Mouse (Mus musculus) neural tube, embryonic 12.5 days (tissue): ENCODE measurements around the gene Sdc4. TPM values are rescaled to one million over a fixed set of nuclear protein-coding genes. Genes with fewer than 3 reads are reported as not detected.

Experiments used
- ATAC-seq: fragments of 200-750 bp; cut with Nextera tagmentation; 2 replicates; pipeline ENCODE4 v1.8.0; 2017; ENCODE audit warnings: low read depth, mild to moderate bottlenecking, moderate TSS enrichment, moderate library complexity; ENCODE audit not compliant: low FRiP score
- H3K27ac ChIP-seq: fragments of 300-500 bp; sonication (generic); 2 replicates; pipeline ENCODE4 v1.5.1; 2016
- H3K27me3 ChIP-seq: fragments of 300-500 bp; sonication (generic); replicated peaks from 2 replicates; pipeline ENCODE4 v1.6.1; 2016; ENCODE audit warnings: mild to moderate bottlenecking
- H3K36me3 ChIP-seq: fragments of 300-500 bp; sonication (generic); 2 replicates; pipeline ENCODE4 v1.6.1; 2016; ENCODE audit warnings: mild to moderate bottlenecking
- H3K4me1 ChIP-seq: fragments of 300-500 bp; sonication (generic); 2 replicates; pipeline ENCODE4 v1.6.1; 2016
- H3K4me2 ChIP-seq: fragments of 300-500 bp; sonication (generic); replicated peaks from 2 replicates; pipeline ENCODE4 v1.6.1; 2016; ENCODE audit warnings: mild to moderate bottlenecking
- H3K4me3 ChIP-seq: fragments of 300-500 bp; sonication (generic); 2 replicates; pipeline ENCODE4 v1.5.1; 2016
- H3K9ac ChIP-seq: fragments of 300-500 bp; sonication (generic); 2 replicates; pipeline ENCODE4 v1.6.1; 2016; ENCODE audit warnings: mild to moderate bottlenecking
- H3K9me3 ChIP-seq: fragments of 300-500 bp; sonication (generic); 2 replicates; pipeline ENCODE4 v1.6.1; 2016; ENCODE audit warnings: mild to moderate bottlenecking
- WGBS: fragments of 180-500 bp; shearing (Covaris S2); methylation state at CpG from one replicate; pipeline ENCODE4 v1.1.7; 2016; 5-methylcytosine and 5-hydroxymethylcytosine counted together
- polyA plus RNA-seq: library from polyadenylated mRNA; unstranded; fragments of >200 nt; fragmentation: Nextera tagmentation; extraction: Ambion mirVana; gene quantifications from 2 replicates; pipeline ENCODE4 v1.2.1, GENCODE M21; 2016

Sdc4 gene
- 9.7 and 11.7 TPM in 2 replicates for polyA plus RNA-seq

DNA sequence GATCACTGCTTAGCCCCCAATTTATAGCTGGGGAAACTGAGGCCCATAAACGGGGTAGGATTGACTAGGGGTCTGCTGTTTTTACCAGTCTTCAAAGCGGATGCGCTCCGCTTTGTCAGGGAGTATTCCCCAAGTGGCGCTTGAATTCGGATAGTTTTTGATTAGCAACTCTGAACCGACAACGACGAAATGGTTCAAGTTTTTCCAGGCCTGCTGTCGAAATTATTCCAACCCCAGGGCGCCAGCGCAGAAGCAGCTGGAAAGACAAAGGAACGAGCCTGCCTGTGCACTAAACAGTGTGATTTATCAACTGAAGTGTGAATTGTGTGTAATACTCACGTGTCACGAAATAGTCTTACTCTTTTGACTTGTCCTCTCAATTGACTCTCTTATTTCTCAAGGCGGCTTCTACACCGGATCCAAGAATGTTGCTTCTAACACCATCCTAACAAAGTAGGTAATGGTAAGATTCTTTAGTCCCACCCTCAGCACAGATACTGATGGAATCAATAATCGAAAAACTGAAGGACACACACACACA lies at the start of gene Sdc4:
Sdc4 (minus strand) TSS at position 428 of the 541 bp plus-strand sequence.
- Histone ChIP-seq H3K4me3 (peak within 1 kb of the TSS; percentile 48), H3K9ac (peak within 1 kb of the TSS; percentile 59), H3K4me1 (peaks cover 19% of the 10 kb centered on the region), H3K27me3 (peaks cover 17% of the 10 kb centered on the region), H3K4me2 (peak within 1 kb of the TSS; percentile 92), H3K36me3 (no peaks in the 10 kb centered on the region), H3K27ac (no peak within 1 kb of the TSS), H3K9me3 (no peaks in the 10 kb centered on the region)
- WGBS, result 4% methylated on average over 18 of the region's 18 CpGs
- peak; percentile 23; the same call in 1 of the 2 replicates for ATAC-seq

DNA sequence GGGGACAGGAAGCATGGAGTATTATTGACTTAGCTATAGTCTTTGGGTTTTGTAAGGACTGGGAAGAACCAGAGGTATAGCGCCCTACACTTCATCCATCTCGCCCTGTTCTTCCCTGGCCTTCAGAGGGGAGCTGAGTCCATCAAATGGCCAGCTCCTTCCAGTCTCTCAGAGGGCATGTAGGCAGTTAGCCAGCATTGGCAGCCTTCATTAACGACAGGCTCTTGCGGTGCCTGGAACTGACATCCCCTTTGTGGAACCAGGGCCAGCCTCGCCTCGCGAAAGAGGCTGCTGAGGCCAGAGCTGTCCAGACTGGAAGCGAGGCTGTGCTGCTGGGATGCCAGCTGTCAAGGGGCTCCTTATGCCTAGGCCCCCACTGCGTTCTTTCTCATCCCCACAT lies 44.1 kb upstream of the Sdc4 start:
- Histone ChIP-seq H3K27me3 (peaks cover 36% of the 10 kb centered on the region), H3K9ac (no peak overlapping the region), H3K36me3 (peaks cover 7% of the 10 kb centered on the region), H3K4me2 (no peak overlapping the region), H3K27ac (no peak overlapping the region), H3K4me3 (no peak overlapping the region), H3K4me1 (peaks cover 15% of the 10 kb centered on the region), H3K9me3 (no peaks in the 10 kb centered on the region)
- ATAC-seq, result no peak
- WGBS, result 60% methylated on average over 9 of the region's 9 CpGs

DNA sequence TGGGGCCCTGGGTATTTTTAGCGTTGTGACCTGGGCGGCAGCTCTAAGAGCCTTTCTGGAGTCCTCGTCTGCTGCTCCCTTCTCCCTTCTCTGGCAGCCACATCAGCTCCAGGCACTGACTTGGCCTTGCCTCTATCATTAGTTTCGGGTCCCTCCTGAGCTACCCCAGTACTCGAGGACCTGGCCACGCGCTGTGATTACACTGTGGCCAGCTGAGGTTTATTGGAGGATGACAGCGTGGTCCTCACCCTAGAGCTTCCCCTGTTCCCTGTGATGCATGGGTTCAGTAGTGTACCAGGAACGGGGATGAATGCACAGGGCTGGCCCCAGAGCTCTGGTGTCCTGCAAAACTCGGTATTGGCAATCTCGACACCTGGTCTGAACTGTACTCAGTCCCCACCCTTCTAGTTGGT lies 43.4 kb upstream of the Sdc4 start:
- 13% methylated on average over 11 of the region's 11 CpGs for WGBS
- no peaks in the 10 kb centered on the region for H3K9me3 ChIP-seq
- H3K4me1 ChIP-seq, result peaks cover 15% of the 10 kb centered on the region
- peaks cover 36% of the 10 kb centered on the region for H3K27me3 ChIP-seq
- ATAC-seq, result no peak
- peak overlapping the region; percentile 68 for H3K4me3 ChIP-seq
- H3K27ac ChIP-seq, result no peak overlapping the region
- H3K9ac ChIP-seq, result peak overlapping the region; percentile 75
- H3K36me3 ChIP-seq, result peaks cover 7% of the 10 kb centered on the region
- peak overlapping the region; percentile 99 for H3K4me2 ChIP-seq

DNA sequence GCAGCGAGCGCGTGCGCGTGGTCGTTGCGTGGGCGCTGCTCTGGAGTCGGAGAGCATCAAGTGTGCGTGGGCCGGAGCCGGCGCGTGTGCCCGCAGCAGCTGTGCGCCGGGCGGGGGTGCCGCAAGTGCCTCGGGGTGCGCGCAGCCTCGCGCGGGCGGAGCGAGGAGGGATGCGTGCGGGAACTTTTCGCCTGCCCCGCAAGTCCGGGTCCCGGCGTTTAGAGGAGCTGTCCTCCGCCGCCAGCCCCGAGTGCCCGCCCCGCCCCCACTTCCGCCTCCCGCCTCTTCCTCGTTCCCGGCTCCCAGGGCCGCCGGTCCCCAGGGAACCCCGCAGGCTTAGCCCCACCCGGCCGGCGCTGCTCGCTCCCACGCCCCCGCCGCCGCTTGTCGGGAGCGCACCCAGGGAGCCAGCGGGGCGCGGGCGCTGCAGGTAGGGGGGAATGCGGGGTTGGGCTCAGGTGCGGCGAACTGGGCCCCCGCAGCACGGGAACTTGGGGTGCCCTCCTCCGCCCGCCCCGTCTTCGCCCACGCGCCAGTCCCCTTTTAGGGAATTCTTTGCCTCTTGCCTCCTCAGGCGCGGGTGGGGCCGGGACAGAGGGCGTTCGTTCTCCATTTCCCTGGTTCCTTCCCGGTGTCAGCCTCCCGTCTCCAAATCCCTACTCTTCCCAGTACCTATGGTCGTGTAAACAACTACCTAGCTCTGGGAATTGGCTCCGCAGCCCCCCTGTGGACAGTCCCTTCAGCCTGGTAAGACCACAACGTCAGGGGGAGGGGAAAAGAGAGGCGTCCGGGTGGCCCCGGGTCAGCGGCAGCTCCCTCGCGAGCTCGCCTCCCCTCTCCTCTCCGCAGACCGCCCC lies 42.8 kb upstream of the Sdc4 start:
- H3K27me3 ChIP-seq, result peaks cover 36% of the 10 kb centered on the region
- H3K27ac ChIP-seq, result no peak overlapping the region
- H3K4me3 ChIP-seq, result peak overlapping the region; percentile 68
- peak overlapping the region; percentile 99 for H3K4me2 ChIP-seq
- H3K4me1 ChIP-seq, result peaks cover 15% of the 10 kb centered on the region
- peaks cover 7% of the 10 kb centered on the region for H3K36me3 ChIP-seq
- under 1% methylated on average over 90 of the region's 90 CpGs for WGBS
- H3K9me3 ChIP-seq, result no peaks in the 10 kb centered on the region
- ATAC-seq, result peak; percentile 58
- peak overlapping the region; percentile 75 for H3K9ac ChIP-seq

DNA sequence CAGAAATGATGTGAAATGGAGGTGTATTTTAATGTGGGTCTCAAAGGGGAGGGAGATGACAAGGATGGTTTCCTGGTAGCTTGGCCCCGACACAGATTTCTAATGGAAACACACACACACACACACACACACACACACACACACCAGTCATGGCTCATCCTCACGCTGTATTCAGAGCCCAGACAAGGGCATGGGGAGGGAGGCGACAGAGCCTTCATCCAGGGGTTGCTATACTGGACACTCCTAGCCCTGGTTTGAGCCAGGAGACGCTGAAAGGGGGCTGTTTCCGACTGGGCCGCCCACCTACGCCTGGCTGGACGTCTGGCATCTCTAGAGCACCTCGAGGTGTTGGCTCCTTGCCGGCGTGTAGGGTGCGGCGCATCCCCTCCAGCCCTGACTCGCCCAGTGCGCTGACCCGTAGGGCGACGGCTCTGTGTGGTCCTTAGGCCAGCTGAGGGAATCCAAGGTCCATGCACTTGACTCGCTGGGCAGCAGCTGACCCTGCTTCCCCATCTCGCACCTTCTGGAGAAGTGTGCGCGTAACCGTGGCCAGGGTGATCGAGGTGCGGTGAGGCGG lies 42.1 kb upstream of the Sdc4 start, which contains the start of gene Dbndd2:
Dbndd2 (plus strand) TSS at position 426 of the 577 bp plus-strand sequence.
- peak; percentile 61 for ATAC-seq
- peaks cover 7% of the 10 kb centered on the region for H3K36me3 ChIP-seq
- peak within 1 kb of the TSS; percentile 99 for H3K4me2 ChIP-seq
- peak within 1 kb of the TSS; percentile 68 for H3K4me3 ChIP-seq
- H3K9ac ChIP-seq, result peak within 1 kb of the TSS; percentile 75
- no peaks in the 10 kb centered on the region for H3K9me3 ChIP-seq
- peaks cover 15% of the 10 kb centered on the region for H3K4me1 ChIP-seq
- peaks cover 36% of the 10 kb centered on the region for H3K27me3 ChIP-seq
- WGBS, result 1% methylated on average over 26 of the region's 26 CpGs
- H3K27ac ChIP-seq, result no peak within 1 kb of the TSS

DNA sequence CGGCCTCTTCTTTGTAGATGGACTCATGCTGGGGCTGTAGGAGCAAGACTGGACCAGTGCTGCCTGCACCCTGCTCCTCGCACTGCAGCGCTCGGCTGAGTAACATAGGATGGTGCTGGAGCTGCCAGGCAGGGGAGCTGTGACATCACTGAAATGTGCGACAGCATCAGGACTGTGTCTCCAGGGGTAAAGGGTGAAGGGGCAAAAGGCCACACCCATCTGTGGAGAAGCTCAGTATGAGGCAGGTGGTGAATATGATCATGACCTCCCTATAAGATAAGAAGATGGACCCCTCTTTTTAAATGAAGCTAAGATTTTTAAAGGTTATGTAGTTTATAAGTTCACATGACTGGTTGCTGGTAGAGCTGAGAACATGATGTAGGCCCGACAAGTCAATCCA lies 29.9 kb upstream of the Sdc4 start, which contains the start of gene Trp53tg5:
Trp53tg5 (minus strand) TSS at position 101 of the 400 bp plus-strand sequence.
- Histone ChIP-seq H3K36me3 (peaks cover 24% of the 10 kb centered on the region), H3K9ac (no peak within 1 kb of the TSS), H3K4me1 (no peaks in the 10 kb centered on the region), H3K27ac (no peak within 1 kb of the TSS), H3K4me2 (no peak within 1 kb of the TSS), H3K4me3 (no peak within 1 kb of the TSS), H3K9me3 (no peaks in the 10 kb centered on the region), H3K27me3 (no peaks in the 10 kb centered on the region)
- ATAC-seq, result no peak
- 91% methylated on average over 6 of the region's 6 CpGs for WGBS

DNA sequence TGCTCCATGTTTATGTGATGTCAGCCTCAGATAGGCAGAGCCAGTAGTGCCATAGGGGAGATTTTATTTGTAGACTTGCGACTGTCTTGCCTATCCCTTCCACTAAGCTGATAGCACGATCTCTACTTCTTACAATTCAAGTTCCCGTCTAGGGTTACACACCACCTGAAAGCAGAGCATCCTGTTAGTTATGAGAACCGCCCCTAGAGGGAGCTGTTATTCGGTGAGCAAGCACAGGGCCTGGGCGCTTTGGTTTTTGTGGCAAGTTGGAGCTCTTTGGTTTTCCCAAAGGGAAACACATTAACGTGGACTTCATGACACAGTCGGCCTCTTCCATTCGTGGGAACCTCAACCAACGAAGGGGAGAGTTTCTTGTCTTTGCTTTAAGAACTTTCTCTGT lies 26.6 kb upstream of the Sdc4 start:
- H3K36me3 ChIP-seq, result peaks cover 37% of the 10 kb centered on the region
- H3K4me2 ChIP-seq, result no peak overlapping the region
- no peak overlapping the region for H3K27ac ChIP-seq
- no peaks in the 10 kb centered on the region for H3K9me3 ChIP-seq
- no peak for ATAC-seq
- whole genome bisulfite sequencing, result 34% methylated on average over 10 of the region's 10 CpGs
- H3K9ac ChIP-seq, result no peak overlapping the region
- no peaks in the 10 kb centered on the region for H3K4me1 ChIP-seq
- no peaks in the 10 kb centered on the region for H3K27me3 ChIP-seq
- H3K4me3 ChIP-seq, result no peak overlapping the region

DNA sequence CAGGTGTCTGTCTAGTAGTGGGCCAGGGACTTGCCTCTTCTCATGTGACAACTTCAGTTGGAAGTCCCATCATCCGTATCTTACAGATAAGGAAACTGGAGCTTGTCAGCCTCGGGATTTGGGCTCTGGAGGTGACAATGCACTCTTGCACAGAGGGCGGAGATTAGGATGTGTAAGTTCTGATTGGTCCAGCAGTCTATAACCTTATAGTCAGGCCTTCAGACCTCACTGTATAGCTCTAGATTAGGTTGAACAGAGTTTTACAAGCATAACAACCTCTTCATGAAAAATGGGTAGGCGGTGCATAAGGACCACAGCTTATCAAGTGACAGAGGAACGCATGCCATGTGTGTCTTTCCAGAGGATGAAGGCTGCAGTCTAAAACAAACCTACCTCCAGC lies 23.1 kb upstream of the Sdc4 start:
- 88% methylated on average over 5 of the region's 5 CpGs for WGBS
- Histone ChIP-seq H3K27ac (no peak overlapping the region), H3K4me2 (no peak overlapping the region), H3K4me1 (peaks cover 8% of the 10 kb centered on the region), H3K27me3 (no peaks in the 10 kb centered on the region), H3K4me3 (no peak overlapping the region), H3K9me3 (no peaks in the 10 kb centered on the region), H3K36me3 (peaks cover 48% of the 10 kb centered on the region), H3K9ac (no peak overlapping the region)
- no peak for ATAC-seq

DNA sequence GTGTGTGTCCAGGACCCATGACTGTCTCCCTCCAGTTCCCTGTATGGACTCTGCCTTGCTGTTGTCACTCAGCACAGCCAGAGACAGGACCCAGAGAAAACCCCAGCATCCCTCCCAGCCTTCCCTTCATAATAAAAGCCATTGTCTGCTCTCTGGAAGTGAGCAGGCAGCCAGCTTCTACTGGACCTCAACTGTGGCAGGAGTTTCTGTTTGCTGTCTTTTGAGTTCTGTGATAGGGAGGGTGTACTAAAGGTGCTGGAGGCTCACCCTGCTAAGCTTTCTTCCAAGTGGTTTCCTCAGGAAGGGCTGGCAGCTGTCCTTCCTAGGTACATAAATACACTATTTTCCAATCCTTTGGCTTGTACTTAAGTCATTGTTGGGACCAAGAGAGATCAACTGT lies 21.5 kb upstream of the Sdc4 start:
- H3K4me2 ChIP-seq, result no peak overlapping the region
- H3K36me3 ChIP-seq, result peaks cover 45% of the 10 kb centered on the region
- no peaks in the 10 kb centered on the region for H3K27me3 ChIP-seq
- H3K4me3 ChIP-seq, result no peak overlapping the region
- H3K27ac ChIP-seq, result no peak overlapping the region
- ATAC-seq, result no peak
- H3K9me3 ChIP-seq, result no peaks in the 10 kb centered on the region
- H3K4me1 ChIP-seq, result peaks cover 11% of the 10 kb centered on the region
- no peak overlapping the region for H3K9ac ChIP-seq

DNA sequence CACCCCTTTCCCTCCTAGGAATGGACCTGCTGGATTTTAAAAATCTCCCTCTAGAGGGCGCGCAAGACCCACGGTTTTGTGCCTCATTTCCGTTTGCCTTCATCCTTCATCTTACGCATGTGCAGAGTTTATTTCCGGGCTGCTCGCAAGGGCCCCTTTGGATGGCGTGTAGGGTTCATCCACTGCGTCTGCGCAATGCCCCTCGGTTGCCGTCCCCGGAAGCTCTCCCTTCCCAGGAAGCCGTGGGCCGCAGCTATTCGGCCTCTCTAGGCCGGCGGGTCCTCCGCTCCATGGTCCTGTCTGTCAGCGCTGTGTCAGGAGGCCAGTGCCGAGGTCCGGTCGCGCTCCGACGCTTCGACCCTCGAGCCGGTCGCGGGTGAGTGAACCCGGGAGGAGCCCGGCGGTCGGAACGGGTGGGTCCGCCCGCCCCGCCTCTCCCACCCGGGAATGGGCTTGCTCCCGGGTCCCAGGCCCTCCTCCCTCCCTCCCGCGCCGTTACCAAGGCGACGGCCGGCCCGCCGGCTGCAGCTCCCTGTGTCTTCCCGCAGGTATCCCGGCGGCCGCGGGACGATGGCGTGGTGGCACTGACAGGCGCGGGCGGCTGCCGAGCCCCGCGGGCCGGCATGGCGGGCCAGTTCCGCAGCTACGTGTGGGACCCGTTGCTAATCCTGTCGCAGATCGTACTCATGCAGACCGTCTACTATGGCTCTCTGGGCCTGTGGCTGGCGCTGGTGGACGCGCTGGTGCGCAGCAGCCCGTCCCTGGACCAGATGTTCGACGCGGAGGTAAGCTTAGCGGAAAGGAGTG lies 17.3 kb upstream of the Sdc4 start, which contains the start of gene Gm20458:
Gm20458 (plus strand) TSS at position 223 of the 807 bp plus-strand sequence.
- H3K9ac ChIP-seq, result peak within 1 kb of the TSS; percentile 68
- no peaks in the 10 kb centered on the region for H3K27me3 ChIP-seq
- peaks cover 30% of the 10 kb centered on the region for H3K36me3 ChIP-seq
- peak; percentile 98 for ATAC-seq
- peak within 1 kb of the TSS; percentile 70 for H3K4me3 ChIP-seq
- peak within 1 kb of the TSS; percentile 82 for H3K27ac ChIP-seq
- H3K4me2 ChIP-seq, result peak within 1 kb of the TSS; percentile 73
- WGBS, result under 1% methylated on average over 77 of the region's 79 CpGs
- H3K9me3 ChIP-seq, result no peaks in the 10 kb centered on the region
- peaks cover 19% of the 10 kb centered on the region for H3K4me1 ChIP-seq

DNA sequence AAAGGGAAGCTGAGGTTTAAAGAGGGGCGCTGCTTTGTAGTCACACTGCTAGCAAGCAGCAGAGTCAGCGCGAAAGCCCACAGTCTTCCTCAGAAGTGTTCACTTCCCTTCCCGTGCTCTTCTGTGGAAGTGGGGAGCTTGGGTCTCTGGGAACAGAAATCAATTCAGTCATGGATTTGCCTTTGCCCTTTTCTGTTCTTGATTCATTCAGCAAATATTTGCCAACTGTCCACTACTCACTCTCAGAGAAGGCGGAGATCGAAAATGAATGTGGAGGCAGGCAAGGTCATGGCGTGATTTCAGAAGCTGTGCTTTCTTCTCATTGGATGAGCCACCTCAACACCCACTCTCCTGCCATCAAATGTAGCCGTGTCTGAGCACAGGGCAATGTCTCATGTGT lies 14.8 kb upstream of the Sdc4 start:
- 92% methylated on average over 8 of the region's 8 CpGs for WGBS

More for the DNA sequence above, 14.8 kb upstream of the Sdc4 start:
- no peak for ATAC-seq
- Histone ChIP-seq H3K4me3 (no peak overlapping the region), H3K27ac (no peak overlapping the region), H3K9me3 (no peaks in the 10 kb centered on the region), H3K9ac (no peak overlapping the region), H3K4me1 (peaks cover 19% of the 10 kb centered on the region), H3K4me2 (no peak overlapping the region), H3K27me3 (no peaks in the 10 kb centered on the region), H3K36me3 (peaks cover 8% of the 10 kb centered on the region; the same call in 1 of the 2 replicates)
